Mouse (Mus musculus): ENCODE measurements around the gene Gm11634.

Gene Gm11634

GRCm38 (mm10) chr11:101553354-101553930, 45.6 kb downstream of the Gm11634 start:
- DNase-seq: no peak

GRCm38 (mm10) chr11:101552476-101553300, 46.4 kb downstream of the Gm11634 start:
- peak; percentile 91 for DNase-seq

DNA sequence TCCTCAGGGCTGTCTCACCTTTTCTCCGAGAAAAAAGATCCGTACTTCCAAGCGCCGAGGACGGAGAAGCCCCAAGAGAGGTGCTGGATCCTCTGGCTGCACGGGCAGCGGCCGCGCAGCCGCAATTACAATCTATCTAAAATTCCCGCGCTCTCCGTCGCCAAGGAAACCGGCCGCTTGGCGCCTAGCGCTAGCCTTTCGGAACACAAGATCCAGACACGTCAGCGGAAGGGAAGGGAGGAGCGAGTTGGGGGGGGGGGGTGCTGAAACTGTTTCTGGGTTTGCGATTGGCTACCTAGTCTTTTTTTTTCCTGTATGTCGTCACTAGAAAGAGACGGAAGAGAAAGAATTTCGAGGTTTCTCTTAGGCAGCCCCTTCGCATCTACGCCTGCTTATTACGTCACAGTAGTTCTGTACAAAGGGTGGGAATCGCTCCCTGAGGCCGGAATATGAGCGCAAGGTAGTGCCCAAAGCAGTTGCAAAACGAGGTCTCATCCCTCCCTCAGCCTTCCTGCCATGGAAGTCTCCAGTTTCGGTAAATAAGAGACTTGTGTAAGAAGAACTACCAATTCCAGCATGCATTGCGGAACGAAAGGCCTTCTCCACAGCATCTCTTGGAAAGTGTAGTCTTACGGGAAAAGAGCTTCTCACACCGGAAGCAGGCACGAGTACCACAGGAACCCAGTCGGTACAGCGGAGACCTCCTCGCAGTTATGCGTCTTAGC, 47.1 kb downstream of the Gm11634 start, which contains the start of the genes Brca1 and Nbr1:
TSS of gene Brca1 (minus strand) at position 205 of the 725 bp plus-strand sequence.
TSS of gene Nbr1 (plus strand) at position 399 of the 725 bp plus-strand sequence.
- peak; percentile 89 for DNase-seq

DNA sequence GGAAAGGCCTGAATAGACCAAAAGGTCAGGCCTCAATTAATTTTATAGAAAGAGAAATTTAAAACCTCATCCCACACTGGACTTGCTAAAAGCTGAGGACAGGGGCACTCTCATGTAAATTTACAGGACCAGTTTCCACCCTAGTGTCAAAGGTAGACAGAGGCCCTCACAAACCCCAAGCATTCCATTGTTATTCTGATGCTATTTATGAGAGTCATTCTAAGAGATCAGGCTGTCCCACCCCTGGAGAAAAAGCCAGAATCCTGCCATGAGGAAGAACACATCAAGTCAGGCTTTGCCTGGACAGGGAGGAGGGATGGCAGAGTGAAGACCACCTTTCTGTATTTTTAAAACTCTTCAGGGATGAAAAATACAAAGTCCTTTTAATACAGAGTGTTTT, 50.5 kb downstream of the Gm11634 start:
- DNase-seq: no peak

DNA sequence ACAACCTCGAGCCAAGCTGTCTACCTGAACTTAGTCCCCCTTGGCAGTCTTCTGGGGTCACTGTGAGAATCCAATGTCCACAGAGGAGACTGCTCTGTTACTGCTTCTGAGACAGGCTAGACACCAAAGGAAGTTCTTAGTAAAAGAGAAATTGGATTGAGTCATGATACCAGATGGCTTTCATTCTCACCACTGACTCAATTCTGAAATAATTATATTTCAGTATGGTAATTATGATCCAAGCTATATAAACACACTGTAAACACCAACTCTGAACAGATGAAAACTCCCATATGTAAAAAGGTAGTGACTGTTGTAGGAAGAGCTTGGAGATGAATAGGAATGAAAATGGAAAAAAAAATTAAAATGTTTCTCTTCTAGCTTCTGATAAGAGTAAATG, 54.9 kb downstream of the Gm11634 start:
- no peak for DNase-seq

All from thymus, postnatal 4 days (tissue).